Mouse (Mus musculus) stomach, embryonic 14.5 days (tissue): Measurements from ENCODE around the gene Cactin. TPM values are rescaled to one million over a fixed set of nuclear protein-coding genes. Genes with fewer than 3 reads are reported as not detected.

Experiments used
- ATAC-seq: fragments of 200-750 bp; cut with Nextera tagmentation; 2 replicates; pipeline ENCODE4 v1.8.0; 2017; ENCODE audit warnings: low read depth, moderate TSS enrichment; ENCODE audit not compliant: insufficient number of reproducible peaks, insufficient read depth, low FRiP score
- H3K27ac ChIP-seq: fragments of 300-500 bp; sonication (generic); 2 replicates; pipeline ENCODE4 v1.5.1; 2014; ENCODE audit warnings: mild to moderate bottlenecking, low read length, moderate library complexity, mixed read lengths
- H3K27me3 ChIP-seq: fragments of 300-500 bp; sonication (generic); 2 replicates; pipeline ENCODE4 v1.6.1; 2014; ENCODE audit warnings: low read length, control low read depth, mixed read lengths; ENCODE audit not compliant: control insufficient read depth, insufficient read depth
- H3K36me3 ChIP-seq: fragments of 300-500 bp; sonication (generic); 2 replicates; pipeline ENCODE4 v1.6.1; 2014; ENCODE audit warnings: mild to moderate bottlenecking, control low read depth, low read length, moderate library complexity, mixed read lengths; ENCODE audit not compliant: control insufficient read depth, insufficient read depth
- H3K4me1 ChIP-seq: fragments of 300-500 bp; sonication (generic); 2 replicates; pipeline ENCODE4 v1.6.1; 2014; ENCODE audit warnings: low read length, control low read depth, mixed read lengths; ENCODE audit not compliant: control insufficient read depth, insufficient read depth
- H3K4me2 ChIP-seq: fragments of 300-500 bp; sonication (generic); replicated peaks from 2 replicates; pipeline ENCODE4 v1.6.1; 2014; ENCODE audit warnings: low read depth, low read length, control low read depth
- H3K4me3 ChIP-seq: fragments of 300-500 bp; sonication (generic); 2 replicates; pipeline ENCODE4 v1.5.1; 2014; ENCODE audit warnings: low read depth, low read length, control low read depth
- H3K9ac ChIP-seq: fragments of 300-500 bp; sonication (generic); replicated peaks from 2 replicates; pipeline ENCODE4 v1.6.1; 2014; ENCODE audit warnings: low read depth, mild to moderate bottlenecking, control low read depth, low read length, moderate library complexity, mixed read lengths
- H3K9me3 ChIP-seq: fragments of 300-500 bp; sonication (generic); 2 replicates; pipeline ENCODE4 v1.6.1; 2016; ENCODE audit warnings: low read depth, low read length, control low read depth; ENCODE audit not compliant: control insufficient read depth
- WGBS: fragments of 180-500 bp; shearing (Covaris S2); extraction: QIAGEN DNeasy Blood & Tissue Kit; methylation state at CpG from one replicate; pipeline ENCODE4 v1.1.7; 2014; 5-methylcytosine and 5-hydroxymethylcytosine counted together
- polyA plus RNA-seq: library from polyadenylated mRNA; unstranded; fragments of >200 nt; fragmentation: Nextera tagmentation; extraction: Ambion mirVana; gene quantifications from 2 replicates; pipeline ENCODE4 v1.2.1, GENCODE M21; 2014

Cactin gene
- polyA plus RNA-seq, 1 experiment from 2014 or later: 21.3 TPM

DNA sequence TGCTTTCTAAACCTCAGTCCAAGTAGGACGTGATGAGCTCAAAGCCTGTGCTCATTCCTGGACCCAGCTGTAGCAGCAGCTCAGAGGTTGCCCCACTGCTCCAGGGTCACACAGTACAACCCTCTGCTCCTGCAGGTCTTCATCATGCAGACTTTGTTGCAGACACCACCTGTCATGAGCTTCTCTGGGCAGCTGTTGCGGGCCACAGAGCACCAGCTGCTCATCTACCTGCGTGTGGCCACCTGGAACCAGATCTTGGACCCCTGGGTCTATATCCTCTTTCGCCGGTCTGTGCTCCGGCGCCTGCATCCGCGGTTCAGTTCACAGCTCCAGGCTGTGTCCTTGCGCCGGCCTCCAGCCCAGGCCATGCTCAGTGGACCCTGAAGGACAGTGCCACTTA lies 13.4 kb downstream of the Cactin start:
- WGBS: 72% methylated on average over 11 of the region's 11 CpGs
- peaks cover 34% of the 10 kb centered on the region for H3K4me1 ChIP-seq

DNA sequence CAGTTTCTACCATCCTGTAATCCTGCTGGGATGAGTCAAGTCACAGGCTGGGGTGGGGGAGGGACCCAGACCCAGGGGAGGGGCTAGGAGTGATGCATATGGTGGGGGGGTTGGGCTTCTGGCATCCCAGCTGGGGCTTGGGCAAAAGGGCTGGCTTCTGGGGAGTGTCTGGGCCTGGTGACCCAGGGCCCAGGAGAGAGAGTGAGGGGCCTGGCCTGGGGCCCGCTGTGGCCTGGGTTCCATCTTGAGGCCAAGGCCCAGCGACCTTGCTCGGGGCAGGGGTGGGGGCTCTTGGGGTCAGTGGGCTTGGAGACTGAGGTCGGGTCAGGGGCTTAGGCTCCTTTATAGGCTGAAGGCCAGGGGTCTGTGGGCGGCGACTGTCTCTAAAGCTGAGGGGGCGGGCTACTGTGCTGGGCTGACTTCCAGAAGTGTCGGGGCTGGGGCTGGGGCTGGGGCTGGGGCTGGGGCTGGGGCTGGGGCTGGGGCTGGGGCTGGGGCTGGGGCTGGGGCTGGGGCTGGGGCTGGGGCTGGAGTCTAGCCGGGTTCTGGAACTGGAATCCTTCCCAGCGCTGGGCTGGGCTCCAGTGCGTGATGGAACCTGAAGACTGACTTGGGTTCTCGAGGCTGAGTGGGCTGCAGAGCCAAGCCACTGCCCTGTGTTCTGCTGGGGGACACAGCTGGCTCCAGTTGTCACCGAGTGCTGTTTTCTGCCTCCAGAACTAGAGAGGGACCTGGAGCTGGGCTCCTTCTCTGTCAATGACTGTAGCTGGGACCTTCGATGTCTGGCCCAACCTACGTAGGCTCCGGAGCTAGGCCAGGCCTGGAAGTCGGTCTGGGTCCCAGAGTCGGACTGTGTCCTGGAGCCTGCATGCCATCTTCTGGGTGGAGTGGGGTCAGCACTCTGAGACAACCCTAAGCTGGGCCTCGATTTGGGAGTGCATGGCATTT lies 14.8 kb downstream of the Cactin start:
- H3K36me3 ChIP-seq: no peaks in the 10 kb centered on the region; the same call in 1 of the 2 replicates
- no peaks in the 10 kb centered on the region for H3K9me3 ChIP-seq
- H3K27ac ChIP-seq: peak overlapping the region; percentile 88
- peak; percentile 31; the same call in 1 of the 2 replicates for ATAC-seq
- H3K27me3 ChIP-seq: 0 out of 2 replicates have a peak, but pooled peaks cover 7% of the 10 kb centered on the region
- H3K4me3 ChIP-seq: no peak overlapping the region
- 0 out of 2 replicates have a peak overlapping the region, but pooled peaks have one; percentile 10 for H3K9ac ChIP-seq
- peaks cover 25% of the 10 kb centered on the region for H3K4me1 ChIP-seq
- WGBS: 35% methylated on average over 19 of the region's 19 CpGs
- H3K4me2 ChIP-seq: peak overlapping the region; percentile 27; the same call in 1 of the 2 replicates

More for the DNA sequence above, 13.4 kb downstream of the Cactin start:
- Histone ChIP-seq H3K4me3 (no peak overlapping the region), H3K36me3 (no peaks in the 10 kb centered on the region; the same call in 1 of the 2 replicates), H3K9me3 (no peaks in the 10 kb centered on the region), H3K9ac (no peak overlapping the region), H3K4me2 (no peak overlapping the region), H3K27me3 (0 out of 2 replicates have a peak, but pooled peaks cover 7% of the 10 kb centered on the region), H3K27ac (peak overlapping the region; percentile 82; the same call in 1 of the 2 replicates)
- no peak for ATAC-seq

DNA sequence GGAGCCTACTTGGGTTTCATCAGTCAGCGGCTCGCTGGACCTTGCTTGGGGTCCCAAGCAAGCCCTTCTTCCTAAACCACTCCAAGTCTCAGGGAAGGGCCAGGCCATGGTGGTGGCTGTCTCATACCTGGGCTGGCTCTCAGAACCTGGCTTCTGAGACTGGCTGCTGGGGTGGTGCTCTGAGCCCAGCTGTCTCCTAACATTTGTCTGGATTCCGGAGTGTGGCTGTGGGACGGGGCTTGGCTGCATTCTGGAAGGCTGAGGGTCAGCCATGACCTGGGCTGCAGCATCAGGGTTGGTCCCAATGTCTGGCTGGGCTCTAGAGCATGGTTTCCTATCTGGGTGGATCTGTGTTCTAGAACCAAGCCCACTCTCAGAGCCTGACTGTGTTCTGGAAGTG lies 15.7 kb downstream of the Cactin start:
- 94% methylated on average over 4 of the region's 4 CpGs for WGBS
- H3K27me3 ChIP-seq: peaks cover 10% of the 10 kb centered on the region; the same call in 1 of the 2 replicates
- H3K27ac ChIP-seq: peak overlapping the region; percentile 88
- H3K4me3 ChIP-seq: no peak overlapping the region
- no peak overlapping the region for H3K9ac ChIP-seq
- ATAC-seq: no peak
- no peaks in the 10 kb centered on the region; the same call in 1 of the 2 replicates for H3K36me3 ChIP-seq
- H3K4me1 ChIP-seq: peaks cover 26% of the 10 kb centered on the region
- no peaks in the 10 kb centered on the region for H3K9me3 ChIP-seq
- H3K4me2 ChIP-seq: no peak overlapping the region

DNA sequence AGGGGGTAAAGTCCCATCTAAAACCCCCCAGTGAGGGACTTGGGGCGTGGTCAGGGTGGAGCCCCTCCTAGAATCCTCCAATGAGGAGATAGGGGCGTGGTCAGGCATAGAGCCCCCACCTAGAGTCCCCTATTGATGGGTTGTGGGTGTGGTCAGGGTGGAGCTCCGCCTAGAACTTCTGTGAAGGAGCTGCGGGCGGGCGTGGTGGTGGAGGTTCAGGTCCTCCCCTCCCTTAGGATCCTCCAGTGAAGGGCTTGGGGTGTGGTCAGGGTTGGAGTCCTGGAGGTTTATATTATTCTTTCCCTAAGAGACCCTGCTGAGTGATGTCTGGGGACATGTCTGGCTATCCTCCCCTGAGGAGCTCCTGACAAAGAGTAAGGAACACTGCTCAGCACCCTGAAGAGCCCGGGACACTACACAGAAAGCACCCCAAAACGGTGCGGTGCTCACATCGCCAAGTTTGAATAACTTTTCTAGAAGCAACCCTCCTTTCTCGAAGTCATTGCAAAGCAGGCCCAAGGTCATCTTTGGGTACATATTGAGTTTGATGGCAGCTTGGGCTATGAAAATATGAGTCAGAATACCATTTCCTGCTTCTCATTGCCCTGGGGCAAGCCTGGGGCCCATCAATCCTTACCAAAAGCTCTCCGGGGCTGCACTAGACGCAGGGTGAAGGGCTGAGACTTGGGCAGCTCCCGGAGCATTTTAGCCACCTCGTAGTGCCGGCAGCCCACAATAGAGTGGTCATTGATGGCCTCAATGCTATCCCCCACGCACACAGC lies 19.8 kb downstream of the Cactin start:
- WGBS: 40% methylated on average over 17 of the region's 17 CpGs
- no peak overlapping the region for H3K27ac ChIP-seq
- H3K36me3 ChIP-seq: no peaks in the 10 kb centered on the region; the same call in 1 of the 2 replicates
- peaks cover 26% of the 10 kb centered on the region for H3K27me3 ChIP-seq
- H3K9ac ChIP-seq: no peak overlapping the region
- no peaks in the 10 kb centered on the region for H3K9me3 ChIP-seq
- H3K4me3 ChIP-seq: no peak overlapping the region
- H3K4me2 ChIP-seq: no peak overlapping the region
- ATAC-seq: no peak; the same call in 1 of the 2 replicates
- H3K4me1 ChIP-seq: peaks cover 11% of the 10 kb centered on the region; the same call in 1 of the 2 replicates

DNA sequence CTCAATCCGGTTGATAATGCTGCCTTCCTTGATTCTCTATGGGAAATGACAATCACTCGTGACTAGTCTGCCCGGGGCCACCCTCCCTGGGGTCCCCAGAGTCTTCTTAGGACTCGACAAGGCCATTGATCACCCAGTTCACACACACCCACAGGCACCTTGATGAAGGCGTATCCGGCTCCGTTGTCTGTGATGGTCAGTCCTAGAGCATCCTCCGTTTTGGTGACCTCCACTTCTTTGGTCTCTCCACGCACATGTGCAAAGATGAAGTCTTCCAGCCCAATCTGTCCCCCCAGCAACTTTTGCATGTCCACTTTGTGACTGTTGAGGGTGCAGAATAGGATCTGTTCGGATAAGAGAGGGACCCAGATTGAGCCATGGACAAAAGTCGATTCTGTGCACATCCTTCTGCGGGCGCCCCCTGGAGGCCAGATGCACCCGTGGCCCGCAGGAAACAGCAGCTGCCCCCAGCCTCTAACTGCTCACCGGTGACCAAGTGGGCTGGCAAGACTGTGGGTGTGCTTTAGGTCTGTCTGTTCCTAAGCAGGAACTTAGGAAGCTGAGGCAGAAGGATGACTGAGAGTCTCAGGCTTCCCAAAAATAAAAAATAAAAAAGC lies 20.5 kb downstream of the Cactin start:
- Histone ChIP-seq H3K27ac (no peak overlapping the region), H3K9me3 (no peaks in the 10 kb centered on the region), H3K27me3 (peaks cover 26% of the 10 kb centered on the region), H3K4me3 (no peak overlapping the region), H3K36me3 (no peaks in the 10 kb centered on the region; the same call in 1 of the 2 replicates), H3K9ac (no peak overlapping the region), H3K4me1 (0 out of 2 replicates have a peak, but pooled peaks cover 7% of the 10 kb centered on the region), H3K4me2 (no peak overlapping the region)
- 34% methylated on average over 16 of the region's 16 CpGs for WGBS
- no peak; the same call in 1 of the 2 replicates for ATAC-seq

DNA sequence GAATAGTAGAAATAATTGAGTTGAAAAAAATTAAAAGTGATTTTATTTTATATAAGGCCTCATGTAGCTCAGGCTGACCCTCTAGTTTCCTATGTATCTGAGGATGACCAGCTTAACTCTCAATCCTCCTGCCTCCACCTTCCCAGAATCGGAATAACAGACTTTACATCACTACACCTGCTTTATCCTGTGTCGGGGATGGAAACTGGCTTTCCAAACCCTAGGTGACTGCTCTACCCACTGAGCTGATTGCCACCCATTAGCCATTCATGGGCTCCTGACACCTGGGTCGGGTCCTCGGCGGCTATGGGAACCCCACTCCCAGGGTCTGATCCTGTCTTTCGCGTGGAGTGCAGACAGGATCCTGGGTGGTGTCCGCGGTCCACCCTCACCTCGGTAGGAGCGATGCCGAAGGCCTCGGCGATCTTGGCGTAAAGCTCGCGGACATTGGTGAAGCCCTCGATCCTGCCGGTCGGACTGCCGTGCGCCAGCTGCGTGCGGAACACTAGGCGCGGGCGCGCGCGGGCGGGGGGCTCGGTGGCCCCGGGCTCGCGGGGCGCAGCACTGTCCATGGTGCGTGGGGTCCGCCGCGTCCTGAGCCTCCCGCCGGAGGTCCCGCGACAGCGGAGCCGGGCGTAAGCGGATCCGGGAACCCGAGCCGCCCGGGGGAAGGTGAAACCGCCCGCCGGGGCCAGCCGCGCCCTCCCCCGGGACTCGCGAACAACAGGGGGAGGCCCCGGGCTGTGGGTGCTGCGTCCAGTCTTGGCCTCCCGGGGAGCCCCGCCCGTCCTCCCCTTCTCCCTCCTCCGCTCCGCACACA lies 22.0 kb downstream of the Cactin start, which contains the start of gene Gipc3:
TSS of gene Gipc3 (minus strand) at position 581 of the 820 bp plus-strand sequence.
- no peak within 1 kb of the TSS for H3K27ac ChIP-seq
- H3K4me2 ChIP-seq: peak within 1 kb of the TSS; percentile 85
- peaks cover 11% of the 10 kb centered on the region for H3K4me1 ChIP-seq
- no peaks in the 10 kb centered on the region; the same call in 1 of the 2 replicates for H3K36me3 ChIP-seq
- peaks cover 26% of the 10 kb centered on the region for H3K27me3 ChIP-seq
- 4% methylated on average over 60 of the region's 67 CpGs for WGBS
- peak within 1 kb of the TSS; percentile 40 for H3K4me3 ChIP-seq
- H3K9me3 ChIP-seq: no peaks in the 10 kb centered on the region
- ATAC-seq: no peak
- H3K9ac ChIP-seq: peak within 1 kb of the TSS; percentile 25; the same call in 1 of the 2 replicates

DNA sequence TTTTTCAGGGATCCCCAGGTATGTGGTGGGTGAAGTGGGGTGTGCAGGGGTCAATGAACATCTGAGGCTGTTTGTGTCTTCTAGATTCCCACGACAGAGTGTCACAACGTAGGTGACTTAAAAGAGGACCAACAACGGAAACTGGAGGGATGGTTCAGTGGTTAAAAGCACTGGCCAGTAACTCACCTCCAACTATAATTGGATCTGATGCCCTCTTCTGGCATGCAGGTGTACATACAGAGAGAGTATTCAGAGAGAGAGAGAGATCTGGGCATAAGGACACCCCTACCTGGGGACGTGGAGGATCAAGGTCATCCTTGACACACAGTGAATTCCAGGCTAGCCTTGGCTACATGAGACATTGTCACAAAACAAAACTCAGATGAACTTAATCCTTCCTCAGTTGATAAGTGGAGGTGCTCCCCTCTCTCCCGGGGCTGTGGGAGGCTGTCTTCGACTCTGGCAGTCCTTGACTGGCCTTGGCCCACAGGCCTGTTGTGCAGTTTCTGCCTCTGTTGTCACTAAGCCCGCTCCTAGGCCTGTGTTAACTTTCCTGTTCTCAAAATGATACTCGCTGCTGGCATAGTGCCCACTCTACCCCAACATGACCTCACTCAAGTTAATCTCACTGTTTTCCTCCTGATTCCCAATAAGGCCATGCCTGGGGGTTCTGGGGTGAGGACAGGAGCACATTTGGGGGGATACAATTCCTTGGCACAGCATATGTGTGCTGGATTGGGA lies 23.7 kb downstream of the Cactin start:
- H3K36me3 ChIP-seq: no peaks in the 10 kb centered on the region; the same call in 1 of the 2 replicates
- H3K4me1 ChIP-seq: peaks cover 21% of the 10 kb centered on the region
- no peak overlapping the region for H3K4me2 ChIP-seq
- WGBS: 45% methylated on average over 8 of the region's 8 CpGs
- H3K9ac ChIP-seq: no peak overlapping the region
- H3K27ac ChIP-seq: no peak overlapping the region
- peaks cover 24% of the 10 kb centered on the region for H3K27me3 ChIP-seq
- H3K4me3 ChIP-seq: no peak overlapping the region
- no peak for ATAC-seq
- H3K9me3 ChIP-seq: no peaks in the 10 kb centered on the region
